Mouse (Mus musculus) frontal cortex, postnatal 25 days (tissue): ENCODE results near the gene Trmt1.
"Not testable (repeated sequence)": the region's sequence is repeated elsewhere in the genome, so short reads cannot be mapped to it uniquely, and the experiment has no call there.

Experiments used
- DNase-seq, 2 experiments: peaks; one replicate each; pipeline ENCODE4 v3.0.0; 2022; ENCODE audit warnings: low spot score in 2 of 2

Trmt1 gene

GRCm38 (mm10) chr8:84659936-84660818, 25.9 kb upstream of the Trmt1 start:
- no peak for DNase-seq

GRCm38 (mm10) chr8:84660819-84661457, 25.2 kb upstream of the Trmt1 start:
- DNase-seq: no peak

GRCm38 (mm10) chr8:84661458-84661871, 24.6 kb upstream of the Trmt1 start:
- DNase-seq: no peak

DNA sequence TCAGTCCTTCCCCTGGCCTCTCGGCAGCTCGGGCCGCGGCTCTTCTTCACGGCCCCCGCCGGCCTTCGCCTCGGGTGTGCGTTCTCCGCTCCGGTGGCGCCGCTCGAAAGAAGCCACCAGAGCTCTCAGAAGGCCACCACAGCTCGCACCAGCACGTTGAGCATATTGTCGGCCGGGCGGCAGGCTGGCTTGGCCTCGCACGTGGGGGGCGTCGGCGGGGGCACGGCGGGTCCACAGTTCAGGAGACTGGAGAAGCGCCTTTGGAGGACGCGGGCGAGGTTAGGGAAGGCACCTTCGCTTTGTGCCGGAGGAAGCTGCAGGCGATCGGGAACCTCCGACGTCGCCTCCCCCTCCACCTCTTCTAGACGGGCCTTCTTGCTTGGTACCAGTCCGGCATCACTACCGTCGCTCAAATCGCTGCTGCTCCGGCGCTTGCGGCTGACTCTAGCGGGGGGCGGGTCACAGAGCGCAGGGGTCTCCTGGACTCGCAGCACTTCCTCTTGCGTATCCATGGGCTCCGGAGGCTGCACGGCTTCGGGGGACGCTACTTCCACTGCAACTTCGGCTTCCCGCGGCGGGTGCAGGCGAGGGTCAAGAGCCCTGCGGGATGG, 24.0 kb upstream of the Trmt1 start:
- DNase-seq: no peak

GRCm38 (mm10) chr8:84662581-84663065, 23.5 kb upstream of the Trmt1 start, which contains the start of gene Ier2:
Gene Ier2, minus strand, starts transcription at chr8:84662852.
- peak; percentile 87 to 91 for DNase-seq

DNA sequence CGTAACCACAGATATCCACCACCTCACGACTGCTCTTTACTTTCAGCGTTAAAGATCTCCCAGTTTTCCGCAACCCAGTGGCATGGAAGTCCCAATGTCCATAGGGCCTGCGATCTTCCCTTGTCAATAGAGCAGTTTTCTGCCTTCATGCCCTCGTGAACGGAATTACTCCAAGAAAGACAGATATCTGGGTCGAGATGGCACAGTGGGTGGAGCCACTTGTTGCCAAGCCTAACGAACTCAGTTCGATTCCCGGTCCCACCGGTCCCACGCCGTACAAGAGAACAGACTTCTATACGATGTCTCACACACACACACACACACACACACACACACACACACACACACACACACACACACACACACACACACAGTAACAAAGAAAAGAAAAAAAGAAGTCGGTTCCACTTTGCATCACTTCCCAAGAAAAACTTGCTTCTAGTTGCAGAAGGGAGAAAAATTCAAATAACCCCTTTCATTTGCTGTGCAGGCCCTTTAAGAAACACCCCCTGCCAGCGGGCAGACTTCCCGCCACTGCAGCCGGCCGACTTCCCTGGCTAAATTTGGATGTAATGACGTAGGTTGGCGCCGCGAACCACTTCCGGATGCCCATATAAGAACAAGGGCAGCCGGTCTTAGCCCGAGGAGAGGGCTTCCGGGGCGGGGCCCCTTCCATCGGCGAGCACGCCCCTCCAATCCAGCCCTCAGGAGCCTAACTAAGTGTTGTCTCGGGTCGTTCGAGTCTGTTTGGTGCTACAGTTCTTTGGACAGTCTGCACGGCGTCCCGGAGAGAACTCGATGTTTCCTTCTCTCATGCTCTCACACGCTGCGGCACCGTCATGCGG, 22.4 kb upstream of the Trmt1 start:
- DNase-seq: peak; percentile 90 to 94

DNA sequence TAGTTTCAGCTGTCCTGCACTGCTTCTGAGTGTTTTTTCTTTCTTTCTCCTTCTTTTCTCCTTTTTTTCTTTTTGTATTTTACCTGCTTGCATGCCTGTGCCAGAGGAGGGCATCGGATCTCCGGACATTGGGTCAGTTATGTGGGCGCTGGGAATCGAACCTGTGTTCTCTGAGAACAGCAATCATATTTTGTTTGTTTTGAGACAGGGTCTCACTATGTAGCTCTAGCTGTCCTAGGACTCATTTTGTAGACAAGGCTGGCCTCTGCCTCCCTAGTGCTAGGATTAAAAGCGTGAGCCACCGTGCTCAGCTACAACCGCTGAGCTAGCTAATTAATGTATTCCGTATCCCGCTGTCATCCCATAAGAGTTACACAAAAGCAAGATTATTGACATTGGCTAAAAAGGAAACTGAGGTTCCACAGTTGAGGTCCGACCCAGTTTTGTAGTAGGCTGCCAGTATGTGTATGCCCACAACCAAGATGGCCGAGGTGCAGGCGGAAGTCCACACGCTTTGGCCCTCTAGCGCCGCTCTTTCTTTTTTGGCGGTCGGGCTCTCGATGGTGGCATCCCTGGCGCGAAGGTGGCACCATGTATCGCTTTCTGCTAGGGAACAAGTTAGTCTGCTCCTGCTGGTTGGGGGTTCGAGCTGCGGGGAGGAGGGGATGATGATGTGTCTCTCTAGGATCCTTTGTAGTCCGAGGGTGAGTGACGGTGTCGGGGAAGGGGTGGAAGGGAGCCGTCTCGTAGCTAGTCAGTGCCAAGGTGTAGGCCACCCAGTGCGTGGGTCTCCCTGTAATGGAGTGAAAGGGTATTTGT, 21.3 kb upstream of the Trmt1 start:
- peak; percentile 56 to 68 for DNase-seq

DNA sequence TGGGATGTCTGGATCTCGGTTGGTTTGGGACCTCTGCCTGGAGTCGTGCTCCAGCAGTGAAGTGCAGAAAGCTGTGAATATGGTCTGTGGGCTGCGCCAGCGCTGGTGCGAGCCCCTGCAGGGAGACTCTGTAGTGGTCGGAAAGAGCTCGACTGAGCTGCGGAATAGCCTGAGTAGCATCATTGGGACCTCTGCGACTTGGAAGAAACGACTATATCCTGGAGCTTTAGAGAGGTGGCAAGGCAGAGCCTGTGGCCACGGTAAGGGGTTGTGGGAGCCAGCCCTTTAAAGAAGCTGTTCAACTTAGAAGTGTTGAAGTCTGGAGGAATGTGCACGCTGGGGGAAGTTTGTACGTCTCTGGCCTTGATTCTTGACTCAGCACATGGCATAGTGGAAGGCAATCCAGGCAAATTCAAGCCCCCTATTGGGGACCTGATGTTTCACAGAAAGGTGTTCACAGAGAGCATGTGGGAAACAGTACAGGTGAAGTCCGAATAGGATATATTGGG, 20.7 kb upstream of the Trmt1 start:
- DNase-seq: no peak

GRCm38 (mm10) chr8:84668081-84668480, 18.0 kb upstream of the Trmt1 start:
- no peak for DNase-seq

DNA sequence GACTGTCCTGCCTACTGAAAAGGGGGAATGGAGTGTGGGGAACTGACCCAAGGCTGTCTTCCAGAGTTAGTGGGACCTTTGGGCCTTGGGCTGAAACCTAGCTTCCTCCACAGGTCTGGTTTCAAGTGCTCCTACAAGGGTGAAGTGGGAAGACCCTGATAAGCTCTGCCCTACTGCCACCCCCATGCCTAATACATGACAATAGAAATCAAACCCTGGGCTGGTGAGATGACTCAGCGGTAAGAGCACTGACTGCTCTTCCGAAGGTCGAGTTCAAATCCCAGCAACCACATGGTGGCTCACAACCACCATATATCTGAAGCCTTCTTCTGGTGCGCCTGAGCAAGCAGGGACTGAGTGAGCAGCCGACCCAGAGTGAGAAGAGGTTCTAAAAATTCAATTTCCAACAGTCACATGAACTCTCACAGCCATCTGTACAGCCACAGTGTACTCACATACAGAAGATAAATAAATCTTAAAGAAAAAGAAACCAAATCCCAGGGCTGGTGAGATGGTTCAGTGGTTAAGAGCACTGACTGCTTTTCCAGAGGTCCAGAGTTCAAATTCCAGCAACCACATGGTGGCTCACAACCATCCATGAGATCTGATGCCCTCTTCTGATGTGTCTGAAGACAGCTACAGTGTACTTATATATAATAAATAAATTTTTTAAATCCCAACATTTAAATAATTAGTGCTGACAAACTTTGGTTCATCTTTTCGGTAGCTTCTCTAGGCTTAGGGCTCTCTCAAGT, 17.2 kb upstream of the Trmt1 start:
- no peak for DNase-seq

DNA sequence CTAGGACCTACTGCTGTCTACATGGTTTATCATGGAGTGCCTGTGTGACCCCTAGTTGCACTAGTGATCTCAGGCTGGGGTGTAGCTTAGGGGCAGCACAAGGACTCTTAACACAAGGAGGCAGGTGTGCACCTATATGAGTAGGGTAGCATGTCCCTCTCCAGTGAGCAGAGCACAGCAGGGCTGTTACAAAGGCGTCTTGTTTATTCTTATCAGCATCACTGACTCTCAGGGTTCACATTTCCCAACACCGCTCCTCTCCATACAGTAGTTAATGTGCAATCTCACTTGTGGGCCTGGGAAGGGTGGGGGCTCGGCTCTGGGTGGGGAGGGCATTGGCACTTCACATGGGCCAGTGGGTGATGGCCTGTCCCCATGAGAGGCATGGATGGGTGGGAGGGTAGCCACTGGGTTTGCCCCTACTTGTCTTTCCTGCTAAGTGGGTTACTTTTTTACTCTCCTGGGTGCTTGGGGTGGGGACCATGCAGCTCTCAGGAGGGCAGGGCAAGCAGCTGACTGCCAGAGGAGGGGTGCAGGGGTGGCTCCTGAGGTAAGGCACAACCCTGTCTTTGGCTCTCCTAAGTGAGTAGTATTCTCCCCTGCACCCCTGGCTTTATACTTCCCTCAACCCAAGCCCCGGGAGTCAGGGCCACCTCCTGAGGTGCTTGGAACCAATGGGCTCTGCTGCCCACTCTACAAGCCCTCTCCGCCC, 15.7 kb upstream of the Trmt1 start:
- DNase-seq: not testable (repeated sequence)

DNA sequence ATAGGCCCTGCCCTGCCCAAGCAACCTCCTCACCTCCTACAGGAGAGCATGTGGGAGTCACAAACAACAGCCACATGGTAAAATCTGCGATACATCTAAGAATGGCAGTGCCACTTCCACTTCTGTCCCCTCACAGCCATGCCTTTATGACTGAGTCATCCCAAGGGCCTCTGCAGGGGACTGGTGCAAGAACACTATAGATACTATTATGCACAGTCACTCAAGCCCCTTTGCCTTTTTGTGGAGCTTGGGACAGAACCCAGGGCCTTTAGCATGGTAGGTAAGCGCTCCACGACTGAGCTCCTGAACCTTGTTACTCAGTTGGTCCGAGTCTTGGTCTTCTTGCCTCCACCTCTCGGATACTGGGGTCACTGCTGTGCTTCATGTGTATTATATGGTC, 8.8 kb upstream of the Trmt1 start:
- no peak for DNase-seq

DNA sequence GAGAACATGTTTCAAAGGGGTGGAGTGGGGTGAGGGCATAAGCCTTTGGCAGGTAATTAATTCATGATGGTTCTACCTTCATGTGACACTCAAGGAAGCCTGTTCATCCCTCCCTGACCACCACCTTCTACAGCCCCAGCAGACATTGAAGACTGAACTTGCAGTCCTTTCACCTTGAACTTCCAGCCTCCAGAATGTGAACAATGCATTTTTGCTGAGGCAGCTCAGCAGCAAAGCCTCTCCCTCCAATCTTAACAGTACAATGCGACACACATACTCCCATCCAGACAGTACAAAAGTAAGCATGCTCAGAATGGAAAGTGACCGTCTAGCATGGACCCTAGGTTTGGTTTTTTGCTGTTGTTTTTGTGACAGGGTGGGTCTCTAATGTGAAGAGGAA, 4.6 kb upstream of the Trmt1 start:
- no peak for DNase-seq

GRCm38 (mm10) chr8:84682257-84682656, 3.9 kb upstream of the Trmt1 start:
- DNase-seq: no peak

DNA sequence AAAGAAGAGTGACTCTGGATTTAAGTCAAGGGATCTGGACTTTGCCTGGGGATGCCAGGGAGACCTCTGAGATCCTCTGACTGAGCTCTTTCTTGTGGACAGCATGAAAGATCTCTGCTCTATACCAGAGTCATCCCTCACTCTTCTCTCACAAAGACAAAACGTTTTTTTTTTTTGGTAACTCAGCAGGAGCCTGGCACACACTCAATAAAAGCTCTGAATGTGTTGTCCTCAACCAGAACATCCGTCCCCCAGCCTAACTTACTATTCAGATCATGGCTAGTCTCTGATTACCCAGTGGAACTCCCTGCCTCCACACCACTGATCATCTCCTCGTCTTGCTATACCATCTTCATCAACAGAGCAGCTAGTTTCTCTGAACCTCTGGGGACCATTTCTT, 1.6 kb upstream of the Trmt1 start:
- DNase-seq: no peak

DNA sequence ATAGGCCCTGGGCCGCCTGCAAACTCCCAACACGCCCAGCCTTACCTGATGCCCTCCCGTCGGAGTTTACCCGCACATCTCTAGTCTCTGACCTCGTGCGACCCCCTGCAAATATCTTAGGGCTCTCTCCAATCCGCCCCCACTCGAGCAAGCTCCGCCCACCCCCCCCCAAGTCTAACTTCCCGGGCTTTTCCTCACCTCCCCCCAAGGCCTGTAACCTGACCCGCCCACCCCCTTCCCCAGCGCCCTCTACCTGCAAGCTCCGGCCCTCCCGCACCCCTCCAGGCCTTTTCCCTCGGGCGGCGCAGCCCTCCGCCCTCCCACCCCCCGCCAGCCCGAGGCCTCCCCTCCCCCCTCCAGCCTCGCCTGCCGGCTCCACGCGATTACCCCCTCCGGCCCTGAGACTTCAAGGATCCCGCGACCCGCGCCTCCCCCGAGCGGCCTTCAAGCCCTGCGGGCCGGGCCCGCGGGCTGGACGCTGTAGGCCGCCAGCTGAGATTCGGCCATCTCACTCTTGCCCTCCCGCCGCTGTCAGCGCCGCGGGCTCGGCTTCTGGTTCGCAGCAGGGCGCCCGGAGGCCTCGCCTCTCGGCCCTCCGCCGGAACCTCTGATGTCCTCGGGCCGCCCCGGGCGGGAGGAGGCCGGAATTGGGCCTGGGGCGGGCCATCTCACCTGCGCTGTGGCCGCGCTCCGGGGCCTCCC, 1.0 kb downstream of the Trmt1 start:
- no peak for DNase-seq

GRCm38 (mm10) chr8:84687705-84688100, 1.6 kb downstream of the Trmt1 start, which contains the start of gene Nacc1:
Gene Nacc1, minus strand, starts transcription at chr8:84687862.
- peak; percentile 71 to 77 for DNase-seq
